In genomic region chrX:95443390-95443789, GRCm38 (mm10) we compare ENCODE assay signal across 8 mouse cellular contexts. TPM values are rescaled to one million over a fixed set of nuclear protein-coding genes. Genes with fewer than 3 reads are reported as not detected.
DNase-seq lines count a peak whose midpoint lies in the region; ATAC-seq lines count a peak whose summit lies in the region.

No protein-coding gene starts in this region.

- H3K9ac ChIP-seq in hindbrain, embryonic 13.5 days = peak overlapping the region; percentile 76
- peak overlapping the region; percentile 72 for H3K9ac ChIP-seq in midbrain, embryonic 16.5 days (ENCODE audit: low read depth, low read length)

- H3K4me3 ChIP-seq in hindbrain, embryonic 13.5 days = peak overlapping the region; percentile 55
- peak overlapping the region; percentile 57 for H3K4me3 ChIP-seq in midbrain, embryonic 16.5 days (ENCODE audit: low read depth, low read length)

- H3K27ac ChIP-seq in hindbrain, embryonic 13.5 days = peak overlapping the region; percentile 87
- peak overlapping the region; percentile 85 for H3K27ac ChIP-seq in midbrain, embryonic 16.5 days (ENCODE audit: low read length)

- WGBS in hindbrain, embryonic 13.5 days = 21% methylated on average over 12 of the region's 12 CpGs
- WGBS in midbrain, embryonic 16.5 days = 25% methylated on average over 12 of the region's 12 CpGs

- H3K9me3 ChIP-seq in hindbrain, embryonic 13.5 days = no peaks in the 10 kb centered on the region
- H3K9me3 ChIP-seq in midbrain, embryonic 16.5 days (replicated peaks; ENCODE audit: control insufficient read depth, low read length, poor library complexity, severe bottlenecking) = no peaks in the 10 kb centered on the region

- H3K4me1 ChIP-seq in hindbrain, embryonic 13.5 days (replicated peaks) = peaks cover 20% of the 10 kb centered on the region
- H3K4me1 ChIP-seq in midbrain, embryonic 16.5 days (ENCODE audit: control insufficient read depth, insufficient read depth, low read length) = peaks cover 14% of the 10 kb centered on the region

- peak overlapping the region; percentile 66 for H3K4me2 ChIP-seq in hindbrain, embryonic 13.5 days
- peak overlapping the region; percentile 61 for H3K4me2 ChIP-seq in midbrain, embryonic 16.5 days (ENCODE audit: low read length)

- ATAC-seq in CD4-positive, CD25-positive, alpha-beta regulatory T cell, adult 4 months = no peak
- 0 out of 2 replicates have a peak, but pooled peaks have one; percentile 2 for ATAC-seq in hindbrain, embryonic 13.5 days (ENCODE audit: low FRiP score)
- 0 out of 2 replicates have a peak, but pooled peaks have one; percentile 6 for ATAC-seq in midbrain, embryonic 16.5 days

- H3K36me3 ChIP-seq in hindbrain, embryonic 13.5 days = no peaks in the 10 kb centered on the region
- no peaks in the 10 kb centered on the region for H3K36me3 ChIP-seq in midbrain, embryonic 16.5 days (ENCODE audit: control insufficient read depth, insufficient read depth, low read length)

- no peaks in the 10 kb centered on the region for H3K27me3 ChIP-seq in hindbrain, embryonic 13.5 days
- no peaks in the 10 kb centered on the region for H3K27me3 ChIP-seq in midbrain, embryonic 16.5 days (ENCODE audit: control insufficient read depth, insufficient read depth, low read depth, low read length)

- DNase-seq in CD4-positive, CD25-positive, alpha-beta regulatory T cell, adult 2 months (ENCODE audit: low read depth, low spot score) = peak; percentile 1
- peak; percentile 5 for DNase-seq in thymus, postnatal 14 days
- no peak for DNase-seq in thymus, postnatal 0 days (ENCODE audit: low spot score)
- no peak for DNase-seq in urinary bladder, postnatal 4 days (ENCODE audit: low spot score in 2 of 2)
- DNase-seq in spleen, postnatal 14 days (ENCODE audit: low spot score in 2 of 2) = no peak

RNA-seq across cellular contexts. Expression of gene Amer1, which starts 1.3 kb away (rescaled TPM):
- polyA plus RNA-seq in CD4-positive, CD25-positive, alpha-beta regulatory T cell, adult 4 months (2017; shearing (Covaris generic)) = 10 to 100 TPM in 1 of 2 experiments, 1 to 10 TPM in 1; 7.8 to 10.2 TPM
- 4.2 and 5.4 TPM in 2 replicates for polyA plus RNA-seq in thymus, postnatal 0 days (2015; fragmentation: Nextera tagmentation; extraction: Ambion mirVana)
- 11.7 and 13.1 TPM in 2 replicates for polyA plus RNA-seq in hindbrain, embryonic 13.5 days (2015; fragmentation: Nextera tagmentation; extraction: Ambion mirVana)
- 12.7 and 14.0 TPM in 2 replicates for polyA plus RNA-seq in midbrain, embryonic 16.5 days (2015; fragmentation: Nextera tagmentation; extraction: Ambion mirVana)

Comparison
In these comparisons a context has a peak if more than half of its experiments do, and no peak if none do; other contexts are left out.
1. DNase-seq: peak in CD4-positive, CD25-positive, alpha-beta regulatory T cell, adult 2 months (single experiment) and thymus, postnatal 14 days (single experiment); none in thymus, postnatal 0 days (single experiment), urinary bladder, postnatal 4 days (0 of 2) and spleen, postnatal 14 days (0 of 2).